In the genomic region with DNA sequence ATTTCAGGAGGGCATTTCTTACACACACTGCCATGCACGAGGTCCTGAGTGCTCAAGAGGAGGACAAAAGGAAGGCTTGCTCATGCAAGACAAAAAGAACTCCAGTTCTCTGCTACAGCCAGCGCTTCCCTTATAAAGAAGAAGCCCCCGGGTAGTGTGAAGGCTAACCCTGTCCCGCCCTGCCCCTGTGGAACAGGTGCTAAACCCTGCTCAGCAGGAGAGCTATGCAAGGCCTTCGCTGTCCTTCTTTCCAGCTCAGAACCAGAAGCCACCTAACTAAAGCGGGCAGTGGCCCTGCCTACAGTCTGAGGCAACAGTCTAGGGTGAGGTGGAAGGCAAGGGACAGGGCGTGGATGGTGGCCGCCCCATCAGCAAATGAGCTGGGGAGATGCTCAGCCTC, we compare ENCODE assay signal across 18 mouse cellular contexts.
A peak's percentile ranks its signal among the peaks of the same experiment; 100 is the strongest.
DNase-seq lines count a peak whose midpoint lies in the region; ATAC-seq lines count a peak whose summit lies in the region.
"Had no signal": no experiment of that assay in that cellular context is flagged by ENCODE, and none has a peak within 500 bp of the region (broad histone marks: within the 10 kb centered on the region; RNA-seq: fewer than 3 reads in every experiment).

No protein-coding gene starts in this region.

- peaks cover 71% of the 10 kb centered on the region for H3K4me1 ChIP-seq in hindbrain, embryonic 13.5 days (replicated peaks)
- peaks cover 33% of the 10 kb centered on the region for H3K4me1 ChIP-seq in hindbrain, embryonic 16.5 days (ENCODE audit: control insufficient read depth, insufficient read depth, low read depth, low read length)
- peaks cover 41% of the 10 kb centered on the region for H3K4me1 ChIP-seq in embryonic facial prominence, embryonic 10.5 days
- peaks cover 71% of the 10 kb centered on the region for H3K4me1 ChIP-seq in midbrain, embryonic 13.5 days (replicated peaks)

- no peak for ATAC-seq in hindbrain, embryonic 13.5 days (ENCODE audit: low FRiP score)
- ATAC-seq in hindbrain, embryonic 16.5 days: no peak
- ATAC-seq in midbrain, embryonic 13.5 days: no peak

- peak overlapping the region; percentile 82; the same call in 1 of the 2 replicates for H3K27ac ChIP-seq in hindbrain, embryonic 13.5 days
- no peak overlapping the region for H3K27ac ChIP-seq in hindbrain, embryonic 16.5 days (ENCODE audit: low read depth, low read length)
- H3K27ac ChIP-seq in embryonic facial prominence, embryonic 10.5 days (replicated peaks): peak overlapping the region; percentile 55; the same call in 1 of the 2 replicates
- peak overlapping the region; percentile 77 for H3K27ac ChIP-seq in midbrain, embryonic 13.5 days
- H3K27ac ChIP-seq: heart, embryonic 10.5 days; layer of hippocampus, adult 2 months; left cerebral cortex, adult 2 months; liver, embryonic 14.5 days had no signal

- 17% methylated on average over 8 of the region's 8 CpGs for WGBS in hindbrain, embryonic 13.5 days
- WGBS in hindbrain, embryonic 16.5 days: 23% methylated on average over 8 of the region's 8 CpGs
- WGBS in embryonic facial prominence, embryonic 10.5 days: 8% methylated on average over 8 of the region's 8 CpGs
- WGBS in midbrain, embryonic 13.5 days: 12% methylated on average over 8 of the region's 8 CpGs

- H3K36me3 ChIP-seq in hindbrain, embryonic 13.5 days: 0 out of 2 replicates have a peak, but pooled peaks cover 5% of the 10 kb centered on the region
- no peaks in the 10 kb centered on the region for H3K36me3 ChIP-seq in hindbrain, embryonic 16.5 days (ENCODE audit: control insufficient read depth, insufficient read depth, low read length)
- H3K36me3 ChIP-seq in embryonic facial prominence, embryonic 10.5 days (replicated peaks): no peaks in the 10 kb centered on the region
- H3K36me3 ChIP-seq in midbrain, embryonic 13.5 days: no peaks in the 10 kb centered on the region
- H3K36me3 ChIP-seq: heart, embryonic 10.5 days had no signal

- H3K4me2 ChIP-seq in hindbrain, embryonic 13.5 days: no peak overlapping the region
- H3K4me2 ChIP-seq in hindbrain, embryonic 16.5 days (ENCODE audit: low read length): no peak overlapping the region
- H3K4me2 ChIP-seq in midbrain, embryonic 13.5 days (replicated peaks): peak overlapping the region; percentile 30; the same call in 1 of the 2 replicates

- no peak overlapping the region for H3K4me3 ChIP-seq in hindbrain, embryonic 13.5 days
- H3K4me3 ChIP-seq in hindbrain, embryonic 16.5 days (ENCODE audit: low read length): no peak overlapping the region
- H3K4me3 ChIP-seq in embryonic facial prominence, embryonic 10.5 days: no peak overlapping the region
- H3K4me3 ChIP-seq in midbrain, embryonic 13.5 days (replicated peaks): no peak overlapping the region
- H3K4me3 ChIP-seq: erythroblast, embryonic 14.5 days; heart, embryonic 10.5 days; layer of hippocampus, adult 2 months; left cerebral cortex, adult 2 months had no signal

- peaks cover 29% of the 10 kb centered on the region; the same call in 1 of the 2 replicates for H3K27me3 ChIP-seq in hindbrain, embryonic 13.5 days
- H3K27me3 ChIP-seq in hindbrain, embryonic 16.5 days (replicated peaks; ENCODE audit: control insufficient read depth, insufficient read depth, low read length): no peaks in the 10 kb centered on the region
- peaks cover 95% of the 10 kb centered on the region for H3K27me3 ChIP-seq in embryonic facial prominence, embryonic 10.5 days (replicated peaks; ENCODE audit: low read depth, poor library complexity, severe bottlenecking)
- H3K27me3 ChIP-seq in midbrain, embryonic 13.5 days: peaks cover 43% of the 10 kb centered on the region

- H3K9me3 ChIP-seq in hindbrain, embryonic 13.5 days: no peaks in the 10 kb centered on the region
- no peaks in the 10 kb centered on the region for H3K9me3 ChIP-seq in hindbrain, embryonic 16.5 days (ENCODE audit: control insufficient read depth, low read length)
- no peaks in the 10 kb centered on the region for H3K9me3 ChIP-seq in embryonic facial prominence, embryonic 10.5 days
- H3K9me3 ChIP-seq in midbrain, embryonic 13.5 days: no peaks in the 10 kb centered on the region
- H3K9me3 ChIP-seq: heart, embryonic 10.5 days had no signal

- H3K9ac ChIP-seq in hindbrain, embryonic 13.5 days: no peak overlapping the region
- H3K9ac ChIP-seq in hindbrain, embryonic 16.5 days (ENCODE audit: low read depth, low read length): no peak overlapping the region
- no peak overlapping the region for H3K9ac ChIP-seq in midbrain, embryonic 13.5 days (replicated peaks)
- H3K9ac ChIP-seq: liver, embryonic 14.5 days had no signal

- DNase-seq in ES-CJ7 (ENCODE audit: low read depth, low spot score): peak; percentile 58
- no peak for DNase-seq in embryonic facial prominence, embryonic 10.5 days (ENCODE audit: low spot score)
- no peak for DNase-seq in gastrocnemius, postnatal 10 days
- DNase-seq in urinary bladder, adult 2 months (ENCODE audit: low spot score): no peak
- no peak for DNase-seq in thymus, postnatal 25 days
- DNase-seq: adrenal gland, adult 8-10 months; cerebellum, adult 18-20 months; heart, postnatal 14 days; kidney, postnatal 10 days; right cerebral cortex, adult 18-20 months had no signal
